Mouse (Mus musculus) layer of hippocampus, adult 8-10 months (tissue): ENCODE results near the gene Cldn10. TPM values are rescaled to one million over a fixed set of nuclear protein-coding genes. Genes with fewer than 3 reads are reported as not detected.

Source experiments
- DNase-seq, 2 experiments: peaks; one replicate each; pipeline ENCODE4 v3.0.0; 2022; ENCODE audit warnings: low spot score in 2 of 2
- total RNA-seq, 4 experiments: library from RNA; stranded (reverse); gene quantifications; 2 replicates each; pipeline ENCODE4 v1.2.4; 2022

The Cldn10 gene
- total RNA-seq, 4 experiments from 2014 or later: 33.3 to 41.9 (median 35.4) TPM

DNA sequence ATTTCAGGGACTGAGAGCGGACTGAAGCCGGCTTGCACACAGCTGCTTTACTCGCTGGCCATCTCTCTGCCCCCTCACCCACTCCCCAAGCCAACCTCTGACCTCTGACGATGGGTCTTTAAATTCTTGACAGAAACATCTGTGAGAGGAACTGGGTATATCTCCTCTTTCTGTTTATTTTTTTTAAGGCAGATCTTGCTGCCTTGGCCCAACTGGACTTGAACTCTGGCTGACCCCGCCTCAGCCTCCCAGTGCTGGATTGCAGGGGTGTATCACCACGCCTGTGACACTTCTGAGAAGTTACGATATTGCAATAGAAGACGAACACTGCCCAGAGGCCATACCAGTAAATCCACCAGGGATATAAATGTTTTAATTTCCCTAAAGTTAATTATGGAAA is 122.2 kb downstream of the Cldn10 start:
- DNase-seq: no peak

DNA sequence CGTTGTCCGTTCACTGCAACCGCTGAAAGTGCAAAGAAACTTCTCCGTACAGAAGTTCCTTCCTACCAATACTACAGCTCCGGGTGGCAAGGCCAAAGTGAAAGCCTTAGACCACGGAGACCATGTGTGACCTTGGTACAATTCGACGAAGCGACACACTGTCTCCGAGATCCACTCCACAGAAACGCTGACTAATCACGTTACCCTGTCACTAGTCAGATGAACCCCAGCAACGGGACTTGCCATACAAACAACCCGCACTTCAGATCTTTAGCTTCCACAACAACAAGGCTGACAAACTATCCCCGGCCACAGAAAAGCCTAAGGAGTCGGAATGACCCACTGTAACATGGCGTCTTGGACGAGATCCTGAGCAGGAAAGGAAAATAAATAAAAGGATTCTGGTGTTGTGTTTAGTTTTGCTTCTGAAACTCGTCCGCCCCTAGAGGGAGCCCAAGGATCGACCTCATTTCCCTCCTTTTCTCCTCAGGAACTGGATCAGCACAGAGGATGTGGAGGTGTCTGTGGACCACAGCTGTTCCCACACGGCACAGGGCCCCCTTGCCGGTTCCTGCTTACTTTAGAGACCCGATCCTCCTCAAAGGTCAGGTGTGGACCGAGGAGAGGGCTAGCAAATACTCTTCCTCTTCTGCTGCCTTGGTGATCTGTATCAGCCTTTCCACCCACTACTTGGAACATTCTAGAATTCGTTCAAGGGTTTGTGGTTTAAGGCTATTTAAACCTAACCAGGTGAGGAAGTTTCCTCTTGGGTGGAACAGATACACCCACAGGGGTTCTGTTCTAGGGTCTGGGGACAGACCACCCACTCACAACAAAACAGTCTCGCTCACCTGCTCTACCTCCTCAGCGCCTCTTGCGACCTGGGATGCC is 122.9 kb downstream of the Cldn10 start:
- DNase-seq: peak in 1 of 2 experiments; percentile 77

DNA sequence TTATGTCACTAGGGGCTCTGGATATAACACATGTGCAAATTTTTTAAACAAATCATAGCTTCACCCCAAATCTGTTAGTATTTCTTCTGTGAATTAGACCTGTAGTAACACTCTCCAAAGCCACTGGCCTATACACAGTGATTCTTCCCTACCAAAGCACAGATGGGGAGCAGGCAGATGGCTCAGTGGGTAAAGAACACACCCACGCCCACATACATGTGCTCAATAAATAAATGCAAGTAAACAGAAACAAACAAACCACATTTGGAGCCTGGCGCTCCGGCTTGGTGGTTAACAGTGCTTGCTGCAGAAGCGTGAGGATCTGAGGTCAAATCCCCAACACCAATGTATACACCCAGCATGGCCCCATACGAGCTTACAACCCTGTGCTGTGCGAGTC is 123.8 kb downstream of the Cldn10 start:
- DNase-seq: no peak

DNA sequence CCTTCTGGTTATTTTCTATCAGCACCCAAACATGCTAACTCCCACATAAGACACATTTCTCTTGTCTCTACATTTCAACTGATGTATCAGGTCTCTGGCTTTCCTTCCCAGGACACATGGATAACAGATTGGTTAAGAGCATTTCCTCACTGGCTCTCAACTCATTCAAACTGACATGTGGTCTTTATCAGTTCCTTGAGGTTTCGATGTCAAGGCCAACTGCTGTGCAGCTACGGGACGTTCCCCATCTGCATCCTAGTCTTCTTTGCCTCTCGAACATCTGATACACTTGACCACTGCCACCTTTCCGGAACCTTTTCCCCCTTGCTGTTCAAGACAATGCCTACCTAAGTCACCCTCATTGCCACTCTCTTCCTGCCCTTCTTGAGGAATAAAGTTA is 125.9 kb downstream of the Cldn10 start:
- DNase-seq: no peak

DNA sequence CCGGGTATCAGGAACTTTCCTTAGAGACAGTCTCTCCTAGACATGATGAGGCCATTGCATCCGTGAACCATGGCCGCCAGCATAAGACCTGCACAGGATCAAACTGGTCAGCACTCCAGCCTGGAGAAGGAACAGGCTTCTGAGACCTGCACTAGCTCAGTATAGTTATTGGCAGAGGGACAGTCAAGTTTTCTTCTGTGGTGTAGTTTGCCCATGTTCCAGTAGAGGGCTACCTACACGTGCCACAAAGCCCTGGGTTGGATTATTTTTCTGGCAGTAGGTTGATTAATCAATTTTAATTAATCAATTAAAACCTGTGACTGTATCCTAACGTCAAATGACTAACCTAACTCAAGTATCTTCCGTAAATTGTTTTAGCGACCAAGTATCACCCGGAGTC is 131.3 kb downstream of the Cldn10 start:
- no peak for DNase-seq

DNA sequence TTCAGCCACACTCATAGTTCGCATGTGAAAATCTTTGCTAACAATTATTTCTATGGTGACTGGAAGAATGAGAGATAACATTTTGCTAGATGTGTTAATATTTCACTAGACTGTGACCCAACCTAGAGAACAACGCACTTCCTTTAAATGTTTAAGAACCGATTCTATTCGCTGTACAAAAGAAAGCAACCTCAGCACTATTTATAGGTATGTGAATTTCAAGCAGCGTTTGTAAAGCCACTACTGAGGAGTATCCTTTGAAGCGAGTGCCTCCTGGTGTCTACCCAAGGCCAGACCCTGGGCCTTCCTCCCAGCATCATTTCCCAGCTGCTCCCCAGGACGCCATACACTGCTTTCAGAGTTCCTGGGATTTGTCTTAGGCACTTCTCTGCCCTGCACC is 132.9 kb downstream of the Cldn10 start:
- DNase-seq: no peak

DNA sequence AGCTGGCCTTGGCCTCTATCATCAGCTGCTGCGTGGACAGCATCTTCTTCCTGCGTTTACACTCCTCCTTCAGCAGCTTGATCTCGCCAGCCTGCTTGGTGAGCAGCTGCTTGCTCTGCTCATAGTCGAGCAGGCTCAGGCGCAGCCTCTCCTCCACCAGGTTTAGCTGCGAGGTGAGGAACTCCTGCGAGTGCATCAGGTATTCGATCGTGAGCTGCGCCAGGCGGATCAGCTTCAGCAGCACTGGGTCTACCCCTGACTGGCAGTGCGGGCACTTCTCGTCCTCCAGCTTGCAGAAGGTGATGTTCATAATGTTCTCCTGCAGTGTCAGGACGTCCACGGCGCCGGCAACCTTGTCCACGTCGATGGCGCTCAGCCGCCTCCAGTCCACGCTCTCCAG is 134.5 kb downstream of the Cldn10 start:
- no peak for DNase-seq

DNA sequence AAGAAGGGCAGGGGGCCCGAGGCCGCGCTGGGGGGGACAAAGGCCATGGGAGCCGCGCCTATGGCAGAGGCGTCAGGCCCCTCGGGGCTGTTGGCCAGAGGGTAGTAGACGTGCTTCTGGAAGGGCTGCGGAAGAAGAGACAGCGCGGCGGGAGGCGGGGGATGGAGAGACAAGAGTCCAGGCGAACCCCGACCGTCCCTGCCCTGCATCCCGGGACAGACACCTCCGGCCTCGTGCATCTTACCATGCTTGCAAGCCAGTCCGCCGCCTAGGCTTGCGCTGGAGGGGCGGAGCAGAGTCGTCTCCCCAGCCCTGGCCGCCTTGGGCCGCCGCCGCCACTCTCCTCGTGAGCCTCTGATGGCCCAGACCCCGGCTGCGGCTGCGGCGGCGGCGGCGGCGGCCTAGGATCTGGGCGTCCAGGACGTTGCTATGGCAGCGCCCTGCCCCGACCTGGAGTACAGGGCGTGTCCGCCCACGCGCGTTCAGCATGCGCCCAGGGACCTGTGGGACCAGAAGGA is 135.0 kb downstream of the Cldn10 start:
- DNase-seq: no peak

Other genes starting within 250 kb of the Cldn10 start
- gene Abcc4, start 81.7 kb upstream of the Cldn10 start, total RNA-seq: 10 to 100 TPM in 3 of 4 experiments, 1 to 10 TPM in 1; 8.2 to 10.6 (median 10.1) TPM
- 100 to 1,000 TPM; 103 to 148 (median 130) TPM for gene Dzip1, start 137.6 kb downstream of the Cldn10 start, total RNA-seq
- gene Dnajc3, start 150.1 kb downstream of the Cldn10 start, total RNA-seq: 10 to 100 TPM; 32.5 to 46.7 (median 40.3) TPM